Mouse (Mus musculus): ENCODE results near the gene Gm5617.

The Gm5617 gene
- long read RNA-seq, experiment 1, transcript Gm5617-201 (1 exons, 531 nt), result major isoform, 37 of 37 reads
- long read RNA-seq, experiment 1, partial matches to known transcripts, result 0 of 37 reads
- long read RNA-seq, experiment 1, other reads (novel, unspliced or antisense), result 0 of 37 reads
- long read RNA-seq, experiment 2, transcript Gm5617-201 (1 exons, 531 nt), result major isoform, 27 of 27 reads
- long read RNA-seq, experiment 2, partial matches to known transcripts, result 0 of 27 reads
- long read RNA-seq, experiment 2, other reads (novel, unspliced or antisense), result 0 of 27 reads

DNA sequence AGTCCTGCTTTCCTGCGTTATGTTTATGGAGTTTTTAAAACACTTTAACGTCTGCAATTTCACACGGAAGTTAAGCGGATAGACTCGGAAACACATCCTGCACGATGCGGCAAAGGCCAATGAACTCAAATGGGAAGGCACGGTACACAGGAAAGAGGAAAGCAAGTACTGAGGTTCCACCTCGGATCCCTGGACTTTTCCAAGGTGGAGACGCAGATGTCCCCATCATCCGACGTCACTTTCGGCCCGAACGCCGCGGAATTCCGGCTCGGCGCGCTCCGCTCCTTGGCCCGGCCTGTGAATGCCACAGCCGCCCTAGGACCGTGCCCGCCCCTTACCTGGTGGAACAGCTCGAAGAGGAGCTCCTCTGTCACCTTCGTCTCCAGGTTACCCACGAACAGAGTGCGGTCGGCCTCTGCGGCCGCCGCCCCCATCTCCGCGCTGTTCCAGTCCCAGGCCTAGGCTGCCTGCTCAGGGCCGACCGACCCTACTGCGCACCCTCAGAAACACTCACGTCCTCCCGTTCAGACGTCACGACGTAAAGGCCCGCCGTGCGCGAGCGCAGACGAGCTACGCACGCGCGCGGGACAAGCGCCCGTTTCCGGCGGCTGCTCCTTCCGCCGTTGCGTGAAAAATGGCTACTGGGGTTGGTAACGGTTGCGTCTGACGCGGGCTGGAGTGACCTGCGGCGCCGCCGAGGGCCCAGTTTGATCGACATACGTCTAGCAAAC, at the start of gene Gm5617, which contains the start of gene Rbm7:
TSS of gene Gm5617 (plus strand) at position 626 of the 731 bp plus-strand sequence.
TSS of gene Rbm7 (minus strand) at position 483 of the 731 bp plus-strand sequence.
- intact Hi-C loops (cut with DNase I), result no loop called here

DNA sequence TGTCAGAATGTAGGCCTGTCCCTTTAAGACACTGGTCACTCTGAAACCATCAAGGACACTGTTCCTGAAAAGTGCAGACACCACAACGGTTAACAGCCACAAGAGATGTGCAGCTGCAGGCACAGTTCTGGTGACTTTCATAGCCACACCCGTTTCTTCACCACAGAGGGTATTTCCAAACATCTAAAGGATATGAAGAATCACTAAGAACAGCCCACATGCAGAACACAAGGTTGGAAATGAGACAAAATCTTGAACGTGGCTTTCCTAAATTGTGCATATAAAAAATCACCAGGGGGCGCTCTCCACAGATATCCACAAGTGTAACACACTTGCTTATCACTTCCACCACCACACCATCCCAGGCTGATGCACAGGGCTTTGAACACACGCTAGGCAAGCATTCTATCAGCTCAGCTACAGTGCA, 47.4 kb upstream of the Gm5617 start:
- intact Hi-C loops (cut with DNase I), result no loop called here

DNA sequence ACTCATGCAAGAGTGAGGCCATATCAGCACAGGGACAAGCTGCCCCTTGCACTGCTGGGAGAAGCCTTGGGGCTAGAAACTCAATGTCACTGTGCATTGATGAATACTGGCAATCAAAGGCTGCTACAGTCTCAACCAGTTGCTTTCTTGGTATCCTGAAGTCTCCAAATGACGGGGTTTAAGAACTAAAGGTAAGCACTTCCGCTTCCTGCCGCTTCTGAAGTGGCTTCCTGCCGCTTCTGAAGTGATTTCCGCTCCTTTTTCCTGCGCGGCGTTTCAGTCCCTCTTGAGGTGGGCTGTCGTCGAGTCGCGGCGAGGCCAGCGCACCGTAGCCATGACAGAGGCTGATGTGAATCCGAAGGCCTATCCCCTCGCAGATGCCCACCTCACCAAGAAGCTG, 45.2 kb upstream of the Gm5617 start:
- intact Hi-C loops (cut with DNase I), result no loop called here

DNA sequence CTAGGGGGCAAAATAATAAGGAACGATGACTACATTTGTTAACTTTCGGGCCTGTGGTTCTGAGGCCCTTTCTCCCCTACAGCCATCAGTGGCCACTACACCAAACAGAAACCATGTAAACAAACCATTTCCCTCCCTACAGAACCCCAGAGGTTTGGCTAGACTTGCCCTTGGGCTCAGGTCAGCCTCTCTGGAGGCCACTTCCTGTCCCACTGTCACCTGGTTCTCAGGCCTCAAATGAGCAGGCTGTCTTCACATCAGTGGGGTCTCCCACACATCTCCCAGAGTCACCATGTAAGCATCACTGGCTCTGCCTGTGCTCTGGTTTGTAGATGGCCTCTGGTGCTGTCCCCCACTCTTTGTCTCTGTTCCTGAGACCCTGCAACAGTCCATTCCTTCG, 39.3 kb upstream of the Gm5617 start:
- intact Hi-C loops (cut with DNase I), result no loop called here

DNA sequence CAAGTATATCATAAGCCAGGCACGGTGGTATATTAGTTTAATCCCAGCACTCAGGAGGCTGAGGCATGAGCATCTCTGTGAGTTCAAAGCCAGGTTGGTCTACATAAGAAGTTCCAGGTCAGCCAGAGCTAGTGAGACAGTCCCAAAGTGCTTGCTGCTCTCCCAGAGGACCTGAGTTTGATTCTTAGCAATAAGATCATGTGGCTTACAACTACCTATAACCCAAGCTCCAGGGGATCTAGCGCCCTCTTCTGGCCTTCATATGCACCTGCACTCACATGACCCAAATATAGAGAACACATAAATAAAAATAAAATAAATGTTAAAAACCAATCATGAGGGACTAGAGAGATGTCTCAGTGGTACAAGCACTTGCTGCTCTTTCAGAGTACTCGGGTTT, 36.4 kb upstream of the Gm5617 start:
- intact Hi-C loops (cut with DNase I), result no loop called here

DNA sequence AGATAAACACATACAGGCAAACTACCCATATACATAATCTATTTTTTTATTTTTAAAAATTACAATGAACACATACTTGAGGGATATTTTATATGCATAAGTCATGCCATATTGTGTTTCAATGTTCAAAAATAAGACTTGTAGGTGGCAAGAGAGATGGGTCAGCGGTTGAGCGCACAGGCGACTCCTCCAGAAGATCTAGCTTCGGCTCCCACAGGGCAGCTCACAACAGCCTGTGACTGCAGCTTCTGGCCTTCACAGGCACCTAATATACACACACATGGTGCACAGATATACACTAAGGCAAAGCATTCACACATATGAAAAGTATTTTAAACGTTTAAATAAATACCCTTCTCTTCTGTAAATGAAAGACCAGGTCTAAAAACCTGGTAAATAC, 35.9 kb upstream of the Gm5617 start:
- intact Hi-C loops (cut with DNase I), result no loop called here

DNA sequence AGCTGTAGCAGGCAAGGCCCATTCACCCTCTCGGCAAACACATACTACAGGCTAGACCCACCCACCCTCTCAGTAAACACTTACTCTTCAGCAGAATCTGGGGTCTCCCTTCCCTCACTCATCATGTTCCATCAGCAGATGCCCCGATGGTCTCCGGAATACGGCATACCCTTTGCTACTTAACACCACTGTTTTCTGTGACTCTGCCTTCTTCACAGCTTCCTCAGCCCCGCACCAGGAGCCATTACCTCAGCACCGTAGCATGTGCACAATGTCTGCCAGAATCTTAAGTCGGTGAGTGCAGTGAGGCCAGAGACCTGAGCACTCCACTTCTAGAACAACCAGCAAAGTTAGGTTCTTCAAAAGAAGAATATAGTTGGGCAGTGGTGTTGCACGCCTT, 34.5 kb upstream of the Gm5617 start:
- intact Hi-C loops (cut with DNase I), result no loop called here

DNA sequence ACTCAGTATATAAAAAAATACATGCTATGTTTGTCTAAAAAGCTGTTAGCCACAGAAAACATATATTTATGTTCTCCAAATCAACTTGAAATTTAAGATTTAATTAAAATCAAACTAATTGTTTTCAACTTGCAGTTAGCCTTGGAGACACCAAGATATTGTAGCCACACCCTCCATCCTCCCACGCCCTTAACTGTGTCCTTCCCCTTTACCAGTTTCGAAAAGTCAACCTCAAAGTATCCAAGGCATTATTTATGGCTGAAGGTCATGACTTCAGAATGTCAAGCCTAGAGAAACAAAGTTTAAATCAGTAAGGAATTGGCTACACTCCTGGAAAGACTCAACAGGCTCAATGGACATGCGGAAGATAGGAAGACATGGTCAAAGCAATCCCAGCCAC, 33.7 kb upstream of the Gm5617 start:
- intact Hi-C loops (cut with DNase I), result no loop called here

DNA sequence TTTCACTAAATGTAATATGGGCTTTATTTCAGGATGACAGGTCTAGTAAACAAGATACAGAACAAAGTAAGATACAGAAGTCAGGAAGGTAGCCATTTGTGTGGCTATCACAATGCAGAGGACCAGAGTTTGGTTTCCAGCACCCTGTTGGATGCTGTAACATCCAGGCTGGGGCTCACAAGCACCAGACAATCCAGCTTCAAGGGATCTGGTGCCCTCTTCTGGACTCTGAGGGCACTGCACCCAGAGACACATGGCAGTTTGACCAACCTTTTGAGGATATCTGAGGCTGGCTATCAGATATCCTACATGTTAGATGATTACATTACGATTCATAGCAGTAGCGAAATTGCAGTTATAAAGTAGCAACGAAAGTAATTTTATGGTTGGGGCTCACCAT, 29.6 kb upstream of the Gm5617 start:
- intact Hi-C loops (cut with DNase I), result loop anchor here (2.0 kb wide), 1 partner anchor 95 kb away; no protein-coding TSS in a partner anchor

DNA sequence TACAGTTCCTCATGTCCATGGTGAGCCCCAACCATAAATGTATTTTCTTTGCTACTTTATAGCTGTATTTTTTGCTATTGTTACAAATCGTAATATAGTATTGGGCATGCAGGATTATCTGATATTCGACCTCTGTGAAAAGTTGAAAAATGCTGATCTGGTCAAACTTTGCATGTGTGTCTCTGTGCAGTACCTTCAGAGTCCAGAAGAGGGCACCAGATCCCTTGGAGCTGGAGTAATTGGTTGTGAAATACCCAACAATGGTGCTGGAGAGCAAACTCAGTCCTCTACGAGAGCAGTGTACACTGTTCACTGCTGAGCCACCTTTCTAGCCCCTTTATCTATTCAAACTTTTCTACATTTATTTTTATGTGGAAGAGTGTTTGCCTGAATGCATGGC, 28.4 kb upstream of the Gm5617 start:
- intact Hi-C loops (cut with DNase I), result loop anchor here (2.0 kb wide), 1 partner anchor 94 kb away; no protein-coding TSS in a partner anchor

DNA sequence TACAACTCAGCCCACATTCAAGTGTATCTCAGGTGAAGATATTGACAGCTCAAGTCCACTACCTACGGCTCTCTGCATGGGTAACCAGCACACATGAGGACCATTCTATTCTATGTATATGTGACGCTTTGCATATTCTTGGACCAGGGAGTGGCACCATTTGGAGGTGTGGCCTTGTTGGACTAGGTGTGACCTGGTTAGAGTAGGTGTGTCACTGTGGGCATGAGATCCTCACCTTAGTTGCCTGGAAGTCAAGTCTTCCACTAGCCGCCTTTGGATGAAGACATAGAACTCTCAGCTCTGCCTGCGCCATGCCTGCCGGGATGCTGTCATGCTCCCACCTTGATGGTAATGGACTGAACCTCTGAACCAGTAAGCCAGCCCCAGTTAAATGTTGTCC, 27.8 kb upstream of the Gm5617 start:
- intact Hi-C loops (cut with DNase I), result loop anchor here (2.0 kb wide), 1 partner anchor 93 kb away; no protein-coding TSS in a partner anchor

DNA sequence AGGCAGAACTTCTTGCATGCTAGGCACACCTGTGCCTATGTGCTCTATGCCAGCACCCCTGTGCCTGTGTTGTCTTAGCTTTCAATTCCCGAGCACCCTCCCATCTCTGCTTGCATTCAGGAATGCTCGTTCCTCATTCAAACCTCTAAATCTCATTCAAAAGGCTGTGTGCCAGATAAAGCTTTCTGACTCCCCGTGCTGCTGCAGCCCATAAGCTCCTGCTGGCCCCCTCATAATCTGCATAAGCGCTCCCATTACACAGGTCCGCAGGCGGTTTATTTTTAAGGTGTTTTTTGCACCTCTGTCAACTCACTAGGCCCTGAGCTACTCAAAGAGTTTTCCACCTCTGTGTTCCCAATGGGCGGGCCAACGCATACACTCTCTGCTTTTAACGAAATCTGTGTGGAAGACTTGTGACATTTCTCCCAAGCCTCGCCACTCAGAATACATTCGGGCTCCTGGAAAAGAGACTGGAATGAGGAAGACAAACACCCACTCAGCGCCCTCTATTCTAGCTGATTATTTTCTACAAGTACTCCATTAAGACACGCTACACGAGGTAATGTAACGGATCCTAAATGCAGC, 22.7 kb upstream of the Gm5617 start:
- intact Hi-C loops (cut with DNase I), result no loop called here

DNA sequence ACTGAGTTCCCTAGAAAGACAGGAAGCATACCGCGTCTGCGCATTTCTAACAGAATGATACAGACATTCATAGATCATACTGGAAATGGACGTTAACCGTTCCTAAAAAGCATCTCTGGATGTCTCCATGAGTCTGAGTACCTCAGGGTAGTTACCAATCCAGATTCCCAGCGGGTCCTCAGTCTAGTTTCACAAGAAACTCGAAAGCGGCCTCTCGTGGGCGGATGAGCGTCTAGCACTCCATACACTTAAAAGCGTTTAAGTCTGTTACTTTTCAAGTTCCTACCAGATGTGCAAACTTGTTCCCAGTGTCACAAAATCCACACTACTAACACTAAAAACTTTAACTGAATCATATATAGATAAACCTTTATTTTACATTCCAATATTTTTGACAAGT, 22.1 kb upstream of the Gm5617 start:
- intact Hi-C loops (cut with DNase I), result no loop called here

DNA sequence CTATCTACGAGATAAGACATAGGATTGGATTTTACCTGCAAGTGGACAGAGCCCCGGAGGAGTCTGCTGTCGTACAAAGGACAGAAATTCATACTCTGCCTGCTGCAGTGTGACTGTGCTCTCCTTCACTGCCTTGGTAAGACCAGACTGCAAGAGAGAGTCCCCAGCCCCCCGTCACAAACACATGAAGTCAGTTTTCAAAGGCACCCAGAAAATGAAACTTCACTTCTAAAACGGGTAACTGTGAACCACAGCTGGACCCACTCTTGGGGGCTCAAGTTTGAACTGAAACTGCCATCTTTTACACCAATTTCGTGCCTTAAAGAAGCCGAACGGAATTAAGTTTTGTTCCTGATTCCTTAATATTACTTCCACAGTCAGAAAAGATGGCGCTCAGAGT, 20.9 kb upstream of the Gm5617 start:
- intact Hi-C loops (cut with DNase I), result no loop called here

DNA sequence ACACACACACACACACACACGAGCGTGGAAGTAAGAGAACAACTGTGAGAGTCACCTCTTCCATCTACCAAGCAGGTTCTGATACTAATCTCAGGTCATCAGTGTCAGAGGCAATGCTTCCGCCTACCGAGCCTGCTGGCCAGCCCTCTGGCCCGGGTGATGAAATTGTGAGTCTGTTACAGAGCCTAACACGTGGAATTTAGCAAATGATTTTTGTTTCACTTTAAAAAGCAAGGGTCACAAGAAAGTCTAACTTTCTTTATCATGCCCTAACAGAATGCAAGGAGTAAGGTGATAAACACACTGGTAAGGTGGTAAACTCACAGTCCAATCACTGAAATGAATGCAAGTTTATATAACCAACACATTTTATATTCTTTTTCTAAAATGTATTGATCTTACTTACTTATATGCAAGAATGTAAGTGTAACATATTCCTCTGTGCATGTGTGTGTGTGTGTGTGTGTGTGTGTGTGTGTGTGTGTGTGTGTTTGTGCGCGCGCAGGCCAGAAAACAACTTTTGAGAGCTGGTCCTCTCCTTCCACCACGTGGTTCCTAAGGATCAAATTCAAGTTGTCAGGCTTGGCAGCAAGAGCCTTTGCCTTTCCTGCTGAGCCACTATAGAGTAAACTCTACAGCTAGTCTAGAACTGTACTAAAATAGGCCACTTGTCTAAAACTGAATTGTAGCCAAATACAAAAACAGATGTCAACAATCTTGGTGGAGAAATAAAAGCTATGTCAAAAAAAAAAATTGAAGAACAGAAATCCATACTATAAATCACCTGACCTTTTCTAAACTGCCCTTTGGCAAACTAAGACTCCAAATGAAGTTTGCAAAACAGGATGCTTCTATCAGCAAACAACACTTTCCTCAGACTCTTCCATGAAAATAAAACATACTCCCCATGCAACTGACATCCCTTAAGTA, 18.7 kb upstream of the Gm5617 start:
- intact Hi-C loops (cut with DNase I), result no loop called here

DNA sequence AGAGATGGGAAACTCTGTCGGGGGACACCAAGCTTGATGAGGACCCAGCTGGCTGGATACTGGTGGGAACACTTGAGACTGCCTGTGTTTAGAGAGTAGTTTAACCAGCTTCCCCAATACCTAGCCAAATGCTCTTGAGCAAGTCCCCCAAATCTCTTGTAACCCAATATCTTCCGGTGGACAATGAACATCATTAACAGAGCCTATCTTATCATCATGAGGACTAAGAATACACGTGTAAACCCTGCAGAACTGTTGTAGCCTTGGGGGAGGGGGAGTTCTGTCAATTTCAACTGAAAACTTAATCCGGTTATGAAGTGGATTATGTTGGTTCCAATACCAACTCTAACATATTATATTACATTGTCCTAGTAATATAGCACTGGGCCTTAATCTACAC, 16.4 kb upstream of the Gm5617 start:
- intact Hi-C loops (cut with DNase I), result no loop called here

DNA sequence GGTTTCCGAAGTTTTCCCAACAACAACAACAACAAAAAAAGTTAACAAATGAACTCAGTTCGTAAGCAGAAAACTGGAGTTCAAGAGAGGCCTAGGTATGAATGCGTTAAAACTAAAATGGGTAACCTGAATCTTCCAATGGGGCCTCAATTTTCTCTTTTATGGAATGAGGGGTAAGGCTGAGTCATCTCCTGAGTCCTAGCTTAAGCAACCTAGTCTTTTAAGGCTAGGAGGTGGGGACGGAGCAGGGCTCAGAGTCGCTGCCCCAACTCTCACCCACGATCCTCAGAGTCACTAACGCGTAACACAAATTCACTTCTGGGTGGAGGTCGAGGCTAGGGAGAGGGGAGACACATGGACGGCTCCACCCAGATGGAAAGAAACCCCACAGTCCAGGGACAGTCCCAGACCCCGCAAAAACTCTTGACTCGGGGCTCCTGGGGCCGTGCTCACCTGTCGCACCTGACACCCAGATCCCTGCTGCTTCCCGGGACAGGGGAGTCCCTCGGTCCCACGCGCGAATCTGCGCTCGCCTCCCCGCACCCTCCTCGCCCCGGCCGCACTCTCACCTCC, 15.3 kb upstream of the Gm5617 start:
- intact Hi-C loops (cut with DNase I), result no loop called here

DNA sequence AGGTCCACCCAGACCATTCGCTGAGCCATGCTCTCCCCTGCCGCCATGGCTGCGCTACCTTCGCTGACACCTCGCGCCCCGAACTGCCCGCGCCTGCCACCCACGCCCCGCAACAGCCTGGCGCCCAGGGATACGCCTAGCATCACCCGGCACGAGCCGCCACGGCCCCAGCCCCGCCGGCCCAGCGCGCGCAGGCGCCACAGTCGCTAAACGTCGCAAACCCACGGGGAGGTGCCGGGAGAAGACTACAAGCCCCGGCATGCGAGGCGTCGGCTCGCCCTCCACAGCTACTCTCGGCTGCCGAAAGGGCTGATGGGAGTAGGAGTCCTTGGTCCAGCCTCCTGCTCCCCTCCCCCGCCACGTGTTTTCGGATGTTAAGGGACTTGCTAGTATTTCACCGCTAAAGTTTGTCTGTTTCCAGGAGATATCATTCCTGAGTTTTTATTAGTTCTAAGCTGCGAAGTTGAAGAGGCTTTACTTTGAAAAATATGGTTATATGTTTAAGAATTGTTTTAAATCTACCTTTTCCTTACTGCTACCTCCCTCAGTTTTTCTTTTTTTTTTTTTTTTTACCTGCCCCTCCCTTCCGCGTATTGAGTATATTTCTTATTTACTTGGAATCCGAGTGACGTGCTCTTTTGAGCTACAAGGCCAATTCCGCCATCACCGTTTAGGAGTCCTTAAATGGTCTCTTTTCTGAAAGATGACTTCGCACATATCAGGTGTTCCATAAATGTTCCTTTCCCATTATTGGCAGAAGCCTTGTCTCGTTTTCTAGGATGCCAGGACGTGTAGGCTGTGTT, 14.6 kb upstream of the Gm5617 start, which contains the start of gene Rexo2:
TSS of gene Rexo2 (minus strand) at position 213 of the 803 bp plus-strand sequence.
- intact Hi-C loops (cut with DNase I), result no loop called here

DNA sequence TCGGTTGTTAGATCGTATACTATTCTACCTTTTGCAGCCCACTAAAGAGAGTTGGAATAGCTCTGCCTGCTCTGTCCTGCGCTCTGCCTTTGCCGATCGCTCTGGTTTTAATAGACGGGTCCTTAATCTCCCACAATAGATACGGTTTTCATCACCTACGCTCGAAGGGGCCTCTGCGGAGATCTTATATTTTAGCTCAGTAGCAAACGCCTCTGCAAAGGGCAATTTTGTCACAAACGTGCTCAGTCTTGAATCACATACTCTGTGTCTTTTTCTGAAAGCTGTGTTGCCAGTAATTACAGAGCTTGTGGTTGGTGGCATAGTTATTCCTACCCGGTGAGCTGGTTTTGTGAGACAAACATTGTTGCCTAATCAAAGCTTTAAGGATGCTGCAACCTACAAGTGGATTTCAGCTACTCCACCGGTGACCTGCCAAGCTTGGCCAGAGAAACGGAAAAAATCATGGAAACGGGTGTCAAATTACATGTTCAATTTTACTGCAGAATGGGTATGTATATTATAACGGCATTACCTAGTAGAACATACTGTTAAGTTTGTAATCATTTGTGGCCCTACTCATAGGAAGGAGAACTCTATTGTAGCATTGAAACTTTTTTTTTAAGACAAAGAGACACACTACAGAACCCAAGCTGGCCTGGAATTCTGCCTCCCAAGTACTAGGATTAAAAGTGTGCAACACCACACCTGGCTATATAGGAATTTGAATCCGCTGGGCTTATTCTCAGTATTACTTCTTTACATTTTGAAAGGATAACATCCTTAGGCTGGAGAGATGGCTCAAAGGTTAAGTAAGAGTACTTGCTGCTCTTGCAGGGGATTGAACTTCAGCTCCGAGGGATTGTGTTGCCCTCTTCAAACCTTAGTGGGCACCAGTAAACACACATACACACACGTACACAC, 13.8 kb upstream of the Gm5617 start:
- intact Hi-C loops (cut with DNase I), result no loop called here
